Mouse (Mus musculus) cerebellum, adult 2 months (tissue): ENCODE measurements around the gene Gm4131. TPM values are rescaled to one million over a fixed set of nuclear protein-coding genes. Genes with fewer than 3 reads are reported as not detected.

Source experiments
- DNase-seq, 2 experiments: peaks; one replicate each; pipeline ENCODE4 v3.0.0; 2021
- H3K27ac ChIP-seq: fragments of 200-500 bp; 2 replicates; pipeline ENCODE4 v1.5.1; 2012; ENCODE audit warnings: low read length, control low read depth, inconsistent platforms; ENCODE audit not compliant: insufficient read depth
- H3K27me3 ChIP-seq: fragments of 200-500 bp; 2 replicates; pipeline ENCODE4 v1.6.1; 2012; ENCODE audit warnings: inconsistent platforms, mild to moderate bottlenecking, low read length, moderate library complexity; ENCODE audit not compliant: control insufficient read depth, insufficient read depth
- H3K4me1 ChIP-seq: fragments of 200-500 bp; 2 replicates; pipeline ENCODE4 v1.6.1; 2011; ENCODE audit warnings: low read length; ENCODE audit not compliant: control insufficient read depth, insufficient read depth
- H3K4me3 ChIP-seq: fragments of 200-500 bp; replicated peaks from 2 replicates; pipeline ENCODE3; 2011; ENCODE audit warnings: mild to moderate bottlenecking, low read depth, low read length, control low read depth; ENCODE audit not compliant: insufficient read depth
- CTCF ChIP-seq: fragments of 200-500 bp; IDR thresholded peaks from 2 replicates; pipeline ENCODE4 v1.5.1; 2011; ENCODE audit warnings: low read depth, mild to moderate bottlenecking, control low read depth, low read length, moderate library complexity, borderline replicate concordance; ENCODE audit not compliant: insufficient read depth
- POLR2A ChIP-seq: fragments of 200-500 bp; IDR thresholded peaks from 2 replicates; pipeline ENCODE4 v1.6.1; 2011; ENCODE audit warnings: low read length, control low read depth, borderline replicate concordance; ENCODE audit not compliant: insufficient read depth
- WGBS: fragments of 180-500 bp; shearing (Covaris S2); methylation state at CpG from one replicate; pipeline ENCODE4 v1.1.7; 2018; 5-methylcytosine and 5-hydroxymethylcytosine counted together
- polyA plus RNA-seq: library from polyadenylated mRNA; depleted of rRNA; stranded (reverse); fragments of >200 nt; gene quantifications from 2 replicates; pipeline ENCODE4 v1.2.3, GENCODE M21; 2012

Gm4131 gene
- polyA plus RNA-seq, 1 experiment: not detected

DNA sequence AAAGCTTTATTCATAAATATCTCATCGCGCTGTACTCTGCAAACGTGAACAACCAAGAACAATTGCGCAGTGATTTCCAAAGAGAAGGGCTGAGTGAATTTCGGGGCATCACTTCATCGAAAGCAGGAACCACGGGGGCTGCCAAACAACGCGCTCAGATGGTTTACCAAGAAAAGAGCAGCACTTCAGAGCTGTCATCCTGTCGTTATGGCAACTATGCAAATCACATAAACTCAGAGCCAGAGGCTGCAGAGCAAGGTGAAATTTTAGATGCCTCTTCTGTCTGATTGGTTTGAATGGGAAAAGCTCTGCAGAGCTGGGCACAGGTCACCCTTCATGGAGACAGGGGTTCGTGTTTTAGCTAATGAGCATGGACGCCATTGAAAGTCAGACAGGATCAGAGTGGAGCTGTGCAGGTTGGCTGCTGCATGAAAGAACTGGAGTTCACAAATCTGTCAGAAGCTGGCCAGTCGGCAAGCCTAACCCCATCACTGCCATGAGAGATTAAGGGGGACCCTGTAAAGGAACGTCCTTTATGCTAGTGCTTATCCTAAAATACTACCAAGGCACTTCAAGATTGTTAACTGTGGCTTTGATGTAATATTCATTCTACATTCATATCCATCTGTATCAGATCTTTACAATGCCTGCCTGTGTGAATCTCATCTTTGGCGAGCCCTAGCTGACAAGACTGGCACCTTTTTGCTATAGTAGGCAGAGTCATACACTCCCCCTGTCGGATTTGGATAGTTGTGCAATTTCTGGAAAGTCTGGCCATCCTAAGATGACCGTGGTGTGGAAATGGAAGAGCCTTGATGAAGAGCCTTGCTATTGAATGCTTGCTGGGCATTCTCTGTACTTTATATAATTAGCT lies 4.6 kb downstream of the Gm4131 start:
- TF ChIP-seq POLR2A (no peak), CTCF (peak; percentile 28; the same call in 1 of the 2 replicates)
- Histone ChIP-seq H3K27me3 (no peaks in the 10 kb centered on the region), H3K27ac (no peak overlapping the region), H3K4me3 (no peak overlapping the region), H3K4me1 (peaks cover 4% of the 10 kb centered on the region; the same call in 1 of the 2 replicates)
- 29% methylated on average over 17 of the region's 17 CpGs for WGBS
- DNase-seq: no peak

DNA sequence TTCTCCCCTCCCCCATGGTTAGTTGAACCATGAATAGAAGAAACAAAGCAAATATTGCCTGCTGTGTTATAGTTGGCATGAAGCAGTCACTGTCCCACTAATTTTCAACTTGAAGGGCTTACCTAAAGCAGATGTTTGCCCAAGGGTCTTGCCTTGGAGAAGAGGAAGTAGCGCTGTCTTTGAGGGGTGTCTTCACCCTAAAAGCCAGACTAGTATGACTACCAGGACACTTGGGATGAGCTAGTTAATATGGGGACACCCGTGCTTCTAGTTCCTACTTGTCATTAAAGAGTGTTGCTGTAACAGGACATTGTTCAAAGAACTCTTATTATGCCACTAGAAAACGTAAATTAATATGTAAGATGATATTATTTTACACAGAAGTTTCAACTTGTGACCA lies 9.6 kb downstream of the Gm4131 start:
- TF ChIP-seq CTCF: no peak
- 91% methylated on average over 3 of the region's 3 CpGs for WGBS
- Histone ChIP-seq H3K4me3 (no peak overlapping the region), H3K4me1 (peaks cover 3% of the 10 kb centered on the region; the same call in 1 of the 2 replicates), H3K27ac (no peak overlapping the region), H3K27me3 (no peaks in the 10 kb centered on the region)
- no peak for DNase-seq

DNA sequence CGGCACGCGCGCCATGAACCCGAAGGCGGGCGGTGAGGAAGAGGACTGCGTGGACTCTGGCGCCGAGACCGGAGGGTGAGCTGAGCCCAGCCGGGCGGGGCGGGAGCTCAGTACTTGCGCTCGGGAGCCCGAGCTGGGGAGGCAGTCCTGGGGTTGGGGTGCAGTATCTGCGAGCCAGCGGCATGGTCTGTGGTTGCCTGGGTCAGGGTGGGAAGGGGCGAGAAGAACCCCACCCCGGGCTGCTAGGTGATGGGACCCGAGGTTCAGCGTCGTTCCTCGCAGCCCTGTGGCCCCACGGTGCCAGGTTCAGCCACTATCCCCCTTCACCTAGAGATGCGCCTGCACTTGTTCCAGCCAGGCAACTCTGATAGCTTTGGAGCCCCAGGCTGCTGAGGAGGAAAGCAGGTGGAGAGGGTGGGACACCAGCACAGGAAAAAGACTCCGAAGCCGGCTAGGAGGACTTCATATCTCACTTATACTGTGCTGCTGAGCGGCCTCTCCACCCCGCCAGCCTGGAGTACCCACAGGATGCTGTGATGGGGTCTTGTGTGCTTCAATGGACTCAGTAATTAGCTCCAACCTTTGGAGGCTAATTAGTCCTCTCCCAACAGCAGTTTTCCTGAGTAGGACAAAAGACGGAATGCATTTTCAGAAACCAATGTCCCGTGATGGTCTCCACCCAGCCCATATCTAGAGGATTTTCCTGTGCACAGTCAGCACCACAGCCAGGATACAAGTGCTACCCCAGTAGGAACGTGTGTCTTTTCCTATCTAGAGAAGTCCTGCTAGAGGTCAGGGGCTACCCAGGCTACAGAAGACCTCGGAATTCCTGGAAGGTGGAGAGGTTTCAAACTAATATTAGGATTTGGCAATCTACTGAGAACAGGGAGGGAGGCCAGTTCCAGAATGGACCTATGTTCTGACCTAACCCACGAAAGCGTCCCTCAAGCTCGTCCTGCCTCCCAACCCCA lies 10.6 kb downstream of the Gm4131 start:
- Histone ChIP-seq H3K27ac (no peak overlapping the region), H3K27me3 (no peaks in the 10 kb centered on the region), H3K4me1 (peaks cover 3% of the 10 kb centered on the region; the same call in 1 of the 2 replicates), H3K4me3 (peak overlapping the region; percentile 62)
- 6% methylated on average over 38 of the region's 38 CpGs for WGBS
- no peak for DNase-seq
- TF ChIP-seq CTCF (no peak), POLR2A (no peak)

DNA sequence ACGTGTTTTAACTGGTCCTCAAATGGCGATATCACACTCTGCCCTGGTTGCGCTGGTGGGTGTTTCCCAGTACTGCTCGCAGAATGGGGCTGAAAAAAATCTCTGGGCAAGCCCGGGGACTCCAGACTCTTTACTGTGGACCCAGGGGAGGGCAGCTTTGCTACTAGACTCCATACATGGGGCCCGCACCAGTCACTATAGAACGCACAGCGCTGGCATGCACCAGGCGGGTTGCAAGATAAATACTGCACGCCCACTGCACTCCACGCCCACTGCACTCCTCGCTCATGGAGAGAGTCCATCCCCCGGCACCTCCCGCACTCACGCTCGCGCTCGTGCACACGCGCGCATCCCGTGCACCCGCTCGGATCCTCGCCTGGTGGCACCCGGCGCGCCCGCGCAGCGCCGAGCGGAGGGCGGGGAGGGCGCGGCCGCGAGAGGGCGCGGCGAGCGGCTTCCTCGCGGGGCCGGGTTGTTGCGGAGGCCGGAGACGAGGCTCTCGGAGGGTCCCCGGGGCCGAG lies 11.4 kb downstream of the Gm4131 start, which contains the start of gene Fam124a:
Fam124a (plus strand) TSS at position 429 of the 521 bp plus-strand sequence.
- TF ChIP-seq CTCF (no peak; the same call in 1 of the 2 replicates), POLR2A (peak; percentile 44)
- H3K27ac ChIP-seq: no peak within 1 kb of the TSS
- H3K4me3 ChIP-seq: peak within 1 kb of the TSS; percentile 62
- peaks cover 3% of the 10 kb centered on the region; the same call in 1 of the 2 replicates for H3K4me1 ChIP-seq
- no peaks in the 10 kb centered on the region for H3K27me3 ChIP-seq
- under 1% methylated on average over 49 of the region's 51 CpGs for WGBS
- peak; percentile 80 to 82 for DNase-seq

DNA sequence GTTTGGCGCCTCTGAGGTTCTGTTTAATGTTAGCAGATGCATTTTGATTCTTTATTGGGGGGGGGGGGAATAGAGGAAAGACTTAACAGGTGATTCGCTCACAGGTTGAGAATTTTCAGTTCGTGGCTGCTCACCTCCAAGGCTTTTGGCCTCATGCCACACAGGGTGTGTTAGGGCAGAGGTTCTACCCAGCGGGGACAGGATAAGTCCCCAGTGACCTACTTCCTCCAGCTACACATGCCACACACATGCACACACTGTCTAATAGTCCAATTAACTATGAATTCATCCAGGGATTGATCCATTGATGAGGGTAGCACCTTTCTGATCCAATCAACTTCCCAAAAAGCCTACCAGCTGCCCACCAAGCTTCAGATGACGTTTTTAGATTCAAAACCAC lies 12.9 kb downstream of the Gm4131 start:
- TF ChIP-seq POLR2A (no peak), CTCF (no peak)
- no peak overlapping the region for H3K4me3 ChIP-seq
- 83% methylated on average over 5 of the region's 5 CpGs for WGBS
- H3K27me3 ChIP-seq: no peaks in the 10 kb centered on the region
- no peak overlapping the region for H3K27ac ChIP-seq
- DNase-seq: no peak
- H3K4me1 ChIP-seq: peaks cover 3% of the 10 kb centered on the region; the same call in 1 of the 2 replicates

DNA sequence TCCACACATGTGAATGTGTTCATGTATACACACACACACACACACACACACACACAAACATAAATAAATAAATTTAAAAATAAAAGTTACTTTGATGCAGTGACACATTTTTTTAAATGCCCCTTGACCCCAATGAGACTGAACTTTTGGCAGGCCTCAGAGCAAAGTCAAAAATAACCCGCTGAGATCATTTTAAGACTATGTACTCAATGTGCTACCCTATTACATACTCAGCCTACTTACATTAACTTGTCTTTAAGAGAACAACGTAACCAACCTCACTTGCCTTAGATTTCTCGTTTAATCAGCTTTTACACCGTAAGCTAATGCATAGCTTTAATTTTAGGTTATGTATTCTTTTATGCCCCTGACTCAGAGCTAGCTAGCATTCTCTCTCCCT lies 13.9 kb downstream of the Gm4131 start:
- Histone ChIP-seq H3K4me1 (peaks cover 3% of the 10 kb centered on the region; the same call in 1 of the 2 replicates), H3K27ac (no peak overlapping the region), H3K4me3 (no peak overlapping the region), H3K27me3 (no peaks in the 10 kb centered on the region)
- TF ChIP-seq POLR2A (no peak), CTCF (no peak)
- WGBS: 92% methylated on average over 4 of the region's 4 CpGs
- DNase-seq: no peak

- DNase-seq: no peak
- Histone ChIP-seq H3K27ac (no peak overlapping the region), H3K4me3 (no peak overlapping the region), H3K4me1 (no peaks in the 10 kb centered on the region), H3K27me3 (no peaks in the 10 kb centered on the region)
- TF ChIP-seq POLR2A (no peak), CTCF (no peak)
- WGBS: 33% methylated on average over 4 of the region's 4 CpGs
Observed at GRCm38 (mm10) chr14:62550121-62550520, 16.6 kb downstream of the Gm4131 start.
